Mouse (Mus musculus) urinary bladder, postnatal 14 days (tissue): ENCODE results near the gene Stat1.

Source experiments
- DNase-seq: peaks from one replicate; pipeline ENCODE4 v3.0.0; 2021; ENCODE audit warnings: low spot score

Gene Stat1

DNA sequence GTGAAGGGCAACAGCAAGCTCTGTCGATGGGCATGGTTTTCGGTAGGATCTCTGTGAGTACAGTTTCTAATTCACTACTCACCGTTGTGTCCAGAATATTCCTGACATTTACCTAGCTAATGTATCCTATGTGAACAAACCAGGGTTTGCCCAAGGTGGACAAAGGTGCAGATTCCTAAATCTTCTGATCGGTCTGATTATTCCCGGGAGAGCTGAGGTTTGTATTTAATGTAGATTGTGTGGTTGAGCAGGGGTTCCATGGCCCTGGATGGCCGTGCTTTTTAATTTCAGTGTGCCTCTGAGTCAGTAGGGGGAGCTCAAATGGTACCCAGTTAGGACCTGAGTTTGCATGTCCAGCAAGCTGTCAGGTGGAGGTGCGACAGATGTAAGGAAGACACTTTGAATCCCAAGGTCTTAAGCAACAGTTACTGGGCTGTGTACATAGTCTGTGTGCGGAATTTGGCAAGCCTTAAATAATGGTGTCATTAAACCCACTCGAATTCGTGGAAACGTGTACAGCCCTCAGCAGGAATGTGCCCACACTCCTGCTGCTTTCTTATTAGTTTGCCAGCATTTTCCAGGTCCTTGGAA lies 12.6 kb downstream of the Stat1 start:
- no peak for DNase-seq

DNA sequence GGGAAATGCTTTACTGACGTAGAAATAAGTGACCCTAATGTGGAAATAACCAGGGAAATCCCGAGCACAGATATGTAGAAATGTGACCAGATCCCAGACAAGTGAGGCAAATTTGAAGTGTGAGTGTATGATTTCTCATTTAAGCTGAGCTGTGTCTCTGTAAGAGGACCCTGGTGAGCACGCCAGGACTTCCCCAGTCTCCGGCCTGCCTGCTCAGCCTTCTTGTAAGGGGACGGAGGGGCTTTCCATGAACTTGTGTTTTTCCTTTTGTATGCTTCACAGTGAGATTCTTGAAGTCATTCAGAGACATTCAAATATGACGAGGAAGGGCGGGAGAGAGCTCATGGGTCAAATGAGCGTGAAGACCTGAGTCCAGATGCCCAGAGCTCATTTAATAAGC lies 14.0 kb downstream of the Stat1 start:
- no peak for DNase-seq

DNA sequence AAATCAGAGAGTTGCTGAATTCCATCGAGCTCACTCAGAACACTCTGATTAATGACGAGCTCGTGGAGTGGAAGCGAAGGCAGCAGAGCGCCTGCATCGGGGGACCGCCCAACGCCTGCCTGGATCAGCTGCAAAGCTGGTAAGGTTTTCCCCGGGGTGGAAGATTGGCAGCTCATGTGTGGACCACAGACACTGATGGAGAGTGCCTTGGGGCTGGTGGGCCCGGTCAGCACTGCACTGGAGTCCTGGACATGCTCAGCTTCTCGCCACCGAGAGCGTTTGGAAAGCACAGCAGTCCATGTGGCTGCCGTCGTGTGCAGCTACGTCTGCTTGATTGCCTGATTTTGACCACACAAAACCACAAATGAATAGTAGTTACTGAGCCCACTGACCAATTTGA lies 18.1 kb downstream of the Stat1 start:
- DNase-seq = no peak

DNA sequence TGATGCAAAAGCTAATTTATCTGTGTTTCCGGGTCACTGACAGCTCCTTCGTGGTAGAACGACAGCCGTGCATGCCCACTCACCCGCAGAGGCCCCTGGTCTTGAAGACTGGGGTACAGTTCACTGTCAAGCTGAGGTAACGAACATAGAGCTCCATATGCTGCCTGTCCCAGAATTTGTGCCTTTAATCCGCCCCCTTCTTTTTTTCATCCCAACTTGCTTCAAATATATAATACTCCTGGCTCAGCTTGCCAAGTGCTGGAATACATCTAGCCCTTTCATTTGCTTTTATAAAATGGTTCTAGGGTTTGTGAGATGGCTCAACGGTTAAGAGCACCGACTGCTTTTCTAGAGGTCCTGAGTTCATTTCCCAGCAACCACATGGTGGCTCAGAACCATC lies 21.3 kb downstream of the Stat1 start:
- no peak for DNase-seq

DNA sequence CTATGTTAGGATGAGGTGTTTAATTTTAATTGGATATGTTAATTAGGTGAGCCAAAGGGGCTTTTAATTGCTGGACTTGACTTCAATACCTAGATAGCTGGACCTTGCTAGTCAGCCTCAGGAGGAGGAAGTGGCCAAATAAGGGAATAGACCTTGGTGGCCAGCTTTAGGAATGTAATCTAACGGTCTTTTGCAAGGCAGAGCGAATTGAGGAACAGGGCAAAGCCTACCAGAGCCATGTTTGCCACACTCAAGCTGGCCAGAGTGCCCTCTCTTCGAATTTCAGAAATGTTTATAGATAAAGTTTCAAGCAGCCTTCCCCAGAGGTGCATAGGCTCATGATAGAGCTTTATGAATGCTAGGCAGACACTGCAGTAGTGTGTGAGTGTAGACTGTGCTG lies 22.2 kb downstream of the Stat1 start:
- DNase-seq = no peak

DNA sequence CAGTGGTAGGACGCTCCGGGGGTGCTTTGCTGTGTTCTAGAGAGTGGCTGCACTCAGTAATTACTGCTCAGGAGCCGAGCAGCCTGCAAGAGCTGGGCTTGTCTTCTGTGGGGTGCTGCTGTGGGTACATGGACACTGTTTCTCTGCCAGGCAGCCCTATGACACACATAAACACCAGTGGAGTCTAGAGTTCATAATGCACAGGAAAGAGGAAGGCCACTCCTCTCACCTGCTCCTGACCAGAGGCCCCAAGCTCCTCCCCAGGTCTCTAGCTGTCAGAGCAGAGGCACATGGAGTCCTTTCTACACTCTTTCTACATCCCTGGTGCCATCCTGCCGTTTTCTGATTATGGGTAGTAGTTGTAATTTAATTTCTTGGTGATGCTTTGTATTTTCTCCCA lies 22.9 kb downstream of the Stat1 start:
- DNase-seq = no peak

DNA sequence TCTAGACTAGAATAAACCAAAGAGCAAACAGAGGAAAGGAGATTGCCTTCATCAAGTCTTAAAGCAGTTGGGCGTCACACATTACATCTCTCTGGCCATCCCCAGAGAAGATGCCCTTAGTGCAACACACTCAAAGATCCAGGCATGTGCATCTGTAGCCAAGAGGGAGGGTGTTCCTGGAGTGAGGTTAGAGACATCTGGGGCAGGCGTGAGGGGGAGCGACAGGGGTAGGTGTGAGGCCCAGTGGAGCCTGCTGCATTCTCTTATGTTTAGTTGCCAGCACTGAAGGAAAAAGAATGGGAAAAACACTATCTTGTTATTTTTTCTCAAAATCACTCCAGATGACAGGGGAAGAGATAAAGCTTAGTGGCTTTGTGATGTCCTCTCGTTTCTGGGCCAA lies 24.0 kb downstream of the Stat1 start:
- no peak for DNase-seq

DNA sequence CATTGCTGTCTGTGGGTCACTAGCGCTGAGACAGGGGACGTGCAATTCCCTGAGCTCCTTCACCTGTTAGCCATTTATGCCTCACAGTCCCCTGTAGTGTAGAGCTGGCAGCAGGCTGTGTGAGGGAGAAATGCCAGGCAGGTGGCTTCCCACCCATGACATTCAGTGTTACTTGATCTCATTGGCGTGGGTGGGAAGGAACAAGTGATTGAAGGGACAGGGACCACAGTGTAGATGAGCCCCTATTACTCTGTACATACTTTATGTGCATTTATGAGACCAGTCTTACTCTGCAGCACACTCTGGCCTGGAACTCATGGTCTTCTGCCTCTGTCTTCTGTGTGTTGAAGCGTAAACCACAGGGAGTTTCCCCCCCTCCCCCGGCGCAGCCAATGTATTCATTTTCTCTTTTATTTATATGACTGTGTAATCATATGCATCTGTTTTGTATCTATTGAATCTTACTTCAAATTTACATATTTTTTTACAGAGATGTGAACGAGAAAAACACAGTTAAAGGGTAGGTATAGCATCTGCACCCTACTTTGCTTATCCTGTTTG lies 24.4 kb downstream of the Stat1 start:
- DNase-seq = no peak

DNA sequence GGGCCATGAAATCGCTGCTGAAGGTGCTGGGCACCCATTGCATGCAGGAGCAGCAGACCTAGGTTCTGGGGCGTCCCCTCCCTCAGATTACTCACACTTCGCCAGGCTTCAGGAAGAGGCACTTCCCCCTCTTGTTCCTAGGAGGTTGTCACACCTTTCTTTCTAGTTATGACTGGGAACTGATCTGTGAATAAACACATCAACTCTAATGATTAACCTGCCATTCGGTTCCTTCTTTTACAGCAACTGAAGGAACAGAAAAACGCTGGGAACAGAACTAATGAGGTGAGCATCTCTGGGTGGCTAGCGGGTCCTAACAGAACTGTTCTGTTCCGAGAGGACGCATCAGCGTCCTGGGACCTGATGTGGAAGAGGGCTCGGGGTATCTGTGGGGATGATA lies 25.7 kb downstream of the Stat1 start:
- no peak for DNase-seq

DNA sequence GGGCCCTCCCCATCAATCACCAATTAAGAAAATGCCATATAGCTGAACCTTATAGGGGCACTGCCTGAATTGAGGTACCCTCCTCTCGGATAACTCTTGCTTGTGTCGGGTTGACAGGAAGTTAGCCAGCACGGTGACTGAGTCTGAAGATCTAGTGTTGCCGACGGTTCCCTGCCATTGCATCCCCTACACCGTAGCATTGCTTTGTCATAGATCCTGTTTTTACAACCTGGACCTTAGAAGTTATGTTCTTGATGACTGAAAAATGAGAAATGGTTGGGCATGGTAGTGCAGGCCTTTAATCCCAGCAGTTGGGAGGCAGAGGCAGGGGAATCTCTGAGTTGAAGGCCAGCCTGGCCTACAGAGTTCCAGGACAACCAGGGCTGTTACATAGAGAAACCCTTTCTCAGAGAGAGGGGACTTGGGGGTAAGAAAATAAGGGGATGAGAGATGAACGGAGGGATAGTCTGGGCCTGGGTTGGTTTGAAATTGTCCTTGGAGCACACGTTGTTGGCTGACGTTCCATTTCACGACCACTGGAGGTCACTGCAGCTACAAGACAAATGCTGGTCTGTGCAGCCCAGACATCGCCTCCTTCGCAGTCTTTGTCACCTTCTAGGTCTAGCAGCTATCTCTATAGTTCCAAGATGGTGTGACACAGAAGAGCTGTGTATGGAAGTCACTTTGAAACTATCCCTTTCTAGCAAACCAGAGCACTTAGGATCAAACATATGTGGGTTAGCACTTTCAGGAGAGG lies 27.2 kb downstream of the Stat1 start:
- DNase-seq = peak; percentile 60

DNA sequence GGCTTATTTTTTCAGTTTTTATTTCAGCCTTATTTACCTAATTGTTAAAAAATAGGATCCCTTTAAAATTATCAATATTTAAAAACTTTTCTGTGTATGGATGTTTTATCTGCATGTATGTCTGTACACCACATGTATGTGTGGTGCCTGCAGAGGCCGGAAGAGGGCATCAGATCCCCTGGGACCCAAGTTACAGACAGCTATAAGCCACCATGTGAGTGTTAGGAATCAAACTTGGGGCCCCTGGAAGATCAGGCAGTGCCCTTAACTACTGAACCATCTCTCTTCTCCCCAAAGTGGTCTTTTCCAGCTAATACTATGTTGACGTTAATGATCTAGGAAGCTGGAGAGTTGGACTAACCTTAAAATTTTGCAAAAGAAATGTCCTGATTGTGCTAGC lies 28.2 kb downstream of the Stat1 start:
- DNase-seq = no peak

DNA sequence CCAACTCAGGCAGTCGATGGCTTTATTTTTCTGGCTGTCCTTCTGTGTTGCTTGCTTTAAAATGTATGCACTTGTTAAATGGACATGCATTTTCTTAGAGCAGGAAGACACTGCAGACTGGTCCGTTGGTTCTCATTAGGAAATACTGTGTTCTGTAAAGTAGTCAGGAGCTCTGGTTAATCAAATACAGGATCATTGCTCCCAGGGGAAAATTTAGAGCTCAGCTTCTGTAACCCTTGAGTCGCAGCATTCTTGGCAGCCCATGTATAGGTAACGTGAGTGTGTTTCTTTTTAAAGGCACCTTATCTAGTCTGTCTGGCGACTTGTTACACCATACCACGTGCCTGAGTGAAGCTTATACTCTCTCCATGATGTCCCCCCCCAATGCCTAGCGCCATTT lies 28.9 kb downstream of the Stat1 start:
- no peak for DNase-seq

DNA sequence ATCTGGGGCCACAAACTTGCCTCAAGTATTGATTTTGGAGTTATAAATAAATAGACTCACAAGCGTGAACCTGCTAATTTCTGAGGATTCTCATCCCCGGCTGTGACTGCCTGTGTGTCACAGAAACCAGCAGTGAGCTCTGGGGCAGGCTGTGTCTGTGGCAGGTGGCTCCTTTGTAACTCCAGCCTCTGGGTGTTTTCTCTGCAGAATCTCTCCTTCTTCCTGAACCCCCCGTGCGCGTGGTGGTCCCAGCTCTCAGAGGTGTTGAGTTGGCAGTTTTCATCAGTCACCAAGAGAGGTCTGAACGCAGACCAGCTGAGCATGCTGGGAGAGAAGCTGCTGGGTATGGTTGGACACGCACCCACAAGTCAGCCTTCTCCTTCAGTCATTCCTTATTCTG lies 29.5 kb downstream of the Stat1 start:
- DNase-seq = no peak

DNA sequence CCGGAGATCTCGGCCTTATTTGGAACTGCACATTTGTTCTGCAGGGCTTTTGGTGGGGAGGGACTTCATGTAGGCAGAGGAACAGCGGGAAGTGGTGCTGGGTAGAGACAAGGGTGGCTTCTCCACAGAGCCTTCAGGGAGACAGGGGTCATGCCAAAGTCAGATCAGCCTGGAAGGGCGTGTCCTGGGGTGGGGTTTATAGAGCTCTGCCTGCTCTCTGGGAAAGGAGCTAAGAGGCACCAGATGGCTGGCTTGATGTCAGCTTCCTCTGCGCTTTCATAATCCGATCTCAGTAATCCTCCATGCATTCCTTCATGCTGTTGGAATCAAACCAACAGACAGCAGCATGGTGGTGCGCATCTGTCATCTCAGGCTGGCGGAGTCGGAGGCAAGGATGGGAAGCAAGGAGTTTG lies 30.7 kb downstream of the Stat1 start:
- DNase-seq = peak; percentile 26

DNA sequence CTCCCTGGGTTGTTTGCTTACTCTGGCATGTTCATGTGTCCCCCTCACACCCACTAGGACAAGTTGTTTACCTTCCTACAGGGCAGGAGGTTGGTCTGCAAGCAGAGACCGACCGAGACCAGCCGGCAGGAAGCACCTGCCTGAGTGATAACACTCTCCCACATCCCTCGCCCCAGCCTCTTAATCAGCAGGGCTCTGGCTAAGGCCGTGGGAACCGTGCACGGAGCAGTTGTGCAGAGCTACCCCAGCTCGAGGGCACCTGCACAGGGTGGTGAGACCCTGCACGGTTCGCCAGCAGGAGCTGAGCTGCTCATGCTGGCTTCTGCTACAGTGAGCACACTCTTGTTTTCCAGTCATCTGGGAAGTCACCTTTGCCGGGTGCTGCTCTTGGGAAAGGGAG lies 31.4 kb downstream of the Stat1 start:
- DNase-seq = no peak

DNA sequence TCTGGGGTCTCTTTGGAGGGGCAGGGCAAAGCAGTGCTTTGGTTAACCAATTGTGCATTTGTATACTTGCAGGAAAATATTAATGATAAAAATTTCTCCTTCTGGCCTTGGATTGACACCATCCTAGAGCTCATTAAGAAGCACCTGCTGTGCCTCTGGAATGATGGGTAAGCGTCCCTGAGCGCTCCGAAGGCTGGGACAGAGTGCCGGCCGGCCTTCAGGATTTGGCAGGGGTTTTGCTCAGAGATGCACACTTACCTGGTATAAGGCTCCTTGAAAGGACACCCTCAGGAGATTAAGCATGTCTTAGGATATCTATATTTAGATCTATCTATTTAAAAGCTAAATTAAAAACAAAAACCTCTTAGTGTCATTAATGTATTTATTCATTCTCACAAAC lies 31.9 kb downstream of the Stat1 start:
- no peak for DNase-seq

DNA sequence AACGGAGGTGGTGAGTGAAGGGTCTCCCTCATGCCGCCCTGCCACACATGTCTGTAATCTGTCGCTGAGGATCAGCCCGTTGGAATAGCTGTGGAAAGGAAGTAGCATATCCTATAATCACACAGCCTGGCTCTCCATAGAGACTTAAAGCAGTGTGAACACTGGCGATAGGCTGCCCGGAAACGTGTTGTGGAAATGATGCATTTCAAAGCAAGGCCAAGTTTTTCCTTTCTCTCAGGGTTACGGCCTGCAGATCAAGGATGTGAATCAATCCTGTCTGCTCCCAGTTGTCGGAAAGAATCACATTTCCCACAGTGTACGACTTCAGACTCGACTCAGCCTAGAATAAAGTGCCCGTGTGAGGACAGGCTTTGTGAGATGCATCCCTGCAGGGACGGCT lies 33.1 kb downstream of the Stat1 start:
- no peak for DNase-seq

DNA sequence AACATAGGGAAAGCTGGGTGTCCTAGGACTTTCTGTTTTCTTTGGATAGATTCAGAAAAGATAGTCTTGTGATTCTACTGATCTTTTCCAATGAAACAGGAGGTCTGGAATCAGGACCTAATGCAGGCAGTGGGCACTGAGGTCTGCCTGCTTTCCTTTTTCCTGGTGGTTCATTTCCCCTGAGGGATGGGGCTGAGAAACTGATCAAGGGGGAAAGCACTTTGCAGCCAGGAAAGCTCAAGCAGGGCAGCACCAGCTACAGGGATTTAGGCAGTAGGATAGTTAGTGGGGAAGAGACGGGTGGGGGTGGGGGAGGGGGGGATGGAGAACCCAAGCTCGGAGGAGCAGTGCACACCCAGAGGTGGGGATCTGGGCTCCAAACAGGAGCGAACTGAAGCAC lies 33.7 kb downstream of the Stat1 start:
- DNase-seq = no peak

DNA sequence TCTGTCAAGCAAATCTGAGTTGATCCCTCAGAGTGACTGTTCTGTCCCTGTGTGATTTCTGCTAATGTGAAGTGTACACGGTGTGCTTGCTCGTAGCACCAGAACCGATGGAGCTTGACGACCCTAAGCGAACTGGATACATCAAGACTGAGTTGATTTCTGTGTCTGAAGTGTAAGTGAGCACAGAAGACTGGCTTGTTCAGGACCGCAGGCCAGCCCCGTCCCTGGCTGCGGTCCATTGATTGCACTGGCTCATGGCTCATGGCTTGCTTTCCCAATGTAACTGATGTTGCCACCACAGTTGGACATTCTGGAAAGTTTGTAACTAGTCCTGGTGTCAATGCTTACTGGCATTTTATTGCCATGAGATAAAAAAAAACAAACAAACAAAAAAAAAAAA lies 35.6 kb downstream of the Stat1 start:
- no peak for DNase-seq

DNA sequence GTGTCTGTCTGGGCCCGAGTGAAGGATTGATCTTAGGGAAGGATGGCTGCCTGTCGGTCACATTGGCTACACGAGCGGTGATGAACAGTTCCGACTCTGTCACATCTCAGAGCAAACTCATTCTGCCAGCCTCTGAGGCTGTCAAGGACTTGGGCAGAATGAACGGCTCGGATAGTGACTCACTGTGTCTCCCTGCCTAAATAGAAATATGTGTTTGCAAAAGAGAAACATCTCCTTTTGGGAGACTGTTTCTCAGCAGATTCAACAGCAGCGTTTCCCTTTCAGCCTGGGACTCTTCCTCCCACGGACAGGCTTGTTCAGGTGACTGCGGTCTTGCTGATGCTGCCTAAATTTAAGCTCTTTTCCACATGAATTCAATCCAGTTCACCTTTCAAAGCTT lies 37.1 kb downstream of the Stat1 start:
- no peak for DNase-seq

DNA sequence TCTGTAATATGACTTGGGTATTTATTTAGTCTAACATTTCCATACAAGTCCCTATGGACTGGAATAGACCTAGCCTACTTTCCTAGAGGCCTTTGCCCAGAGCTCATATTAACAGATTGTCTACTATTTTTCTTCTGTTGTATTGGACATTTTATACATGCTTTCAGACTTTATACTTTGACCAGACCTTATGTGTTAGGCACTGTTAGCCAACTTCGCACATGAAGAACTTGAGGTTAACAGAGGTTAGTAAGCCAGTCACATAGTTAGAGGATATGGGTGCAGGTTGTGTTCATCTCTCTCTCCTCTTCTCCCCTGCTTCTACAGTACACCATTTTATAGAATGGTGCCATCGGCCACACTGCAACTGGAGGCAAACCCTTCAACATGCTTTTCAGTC lies 38.8 kb downstream of the Stat1 start:
- no peak for DNase-seq

DNA sequence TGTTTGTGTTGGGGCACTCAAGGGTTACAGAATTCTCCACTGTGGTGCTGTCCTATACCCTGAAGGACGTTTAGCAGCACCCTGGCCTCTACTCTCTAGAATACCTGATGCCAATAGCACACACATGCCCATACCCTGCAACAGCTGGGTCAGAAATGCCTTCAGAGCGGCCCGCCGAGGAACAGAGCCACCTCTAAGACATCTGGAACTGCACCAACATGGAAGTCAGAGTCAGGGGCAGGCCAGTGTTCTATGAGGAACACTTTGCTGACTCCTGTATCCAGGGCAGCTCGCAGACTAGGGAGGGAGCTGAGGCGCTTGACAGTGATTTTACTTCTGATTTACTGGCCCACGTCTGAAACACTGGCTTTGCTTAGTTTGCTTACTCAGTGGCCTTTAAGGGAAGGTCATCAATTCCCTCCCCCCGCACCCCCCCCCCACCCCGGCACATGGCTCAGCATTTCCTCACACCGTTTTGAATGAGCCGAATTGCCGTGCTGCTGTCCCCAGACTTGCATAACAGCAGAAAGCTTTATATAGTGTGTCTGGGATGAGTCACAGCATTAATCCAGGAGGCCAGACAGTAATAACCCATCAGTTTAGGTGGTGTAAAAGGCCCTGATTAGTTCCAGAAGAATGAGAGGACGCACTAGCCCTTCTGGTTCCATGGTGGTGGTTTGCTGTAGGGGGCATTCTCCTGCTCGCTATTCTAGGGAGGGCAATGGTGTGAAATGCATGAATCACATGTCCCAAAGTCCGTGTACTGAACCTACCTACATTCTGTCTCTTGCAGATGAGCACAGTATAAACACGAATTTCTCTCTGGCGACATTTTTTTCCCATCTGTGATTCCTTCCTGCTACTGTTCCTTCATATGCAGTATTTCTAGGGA lies 39.5 kb downstream of the Stat1 start:
- no peak for DNase-seq

DNA sequence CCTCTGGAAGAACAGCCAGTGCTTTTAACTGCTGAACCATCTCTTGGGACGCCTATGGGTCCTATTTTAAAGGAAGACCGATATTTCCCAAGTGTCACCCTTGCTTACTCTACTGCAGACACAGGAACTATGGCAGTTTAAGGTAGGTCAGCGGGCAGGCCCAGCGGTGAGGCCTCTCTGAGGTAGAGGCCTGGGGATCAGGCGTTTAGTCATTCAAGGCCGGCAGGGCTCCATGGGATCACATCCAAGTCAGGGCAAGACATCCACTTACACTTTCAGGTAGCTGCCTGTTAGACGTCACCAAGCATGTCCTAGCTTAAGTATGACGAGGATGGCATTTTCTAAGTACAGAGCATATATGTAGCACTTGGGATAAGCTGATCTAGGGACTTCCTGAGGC lies 41.9 kb downstream of the Stat1 start:
- DNase-seq = no peak
